Mouse (Mus musculus) 3134 (cell line): ENCODE results near the gene Vmn2r36.
"Not testable (repeated sequence)": the region's sequence is repeated elsewhere in the genome, so short reads cannot be mapped to it uniquely, and the experiment has no call there.

ENCODE experiments used
- DNase-seq: peaks from one replicate; pipeline ENCODE4 v3.0.0-alpha.2; 2011; ENCODE audit warnings: low spot score; ENCODE audit not compliant: insufficient read length; ENCODE audit errors: extremely low read depth

Gene Vmn2r36

GRCm38 (mm10) chr7:7902395-7902794, at the start of gene Vmn2r36:
Gene Vmn2r36 (minus strand): TSS chr7:7902495.
- not testable (repeated sequence) for DNase-seq
